In the genomic region with DNA sequence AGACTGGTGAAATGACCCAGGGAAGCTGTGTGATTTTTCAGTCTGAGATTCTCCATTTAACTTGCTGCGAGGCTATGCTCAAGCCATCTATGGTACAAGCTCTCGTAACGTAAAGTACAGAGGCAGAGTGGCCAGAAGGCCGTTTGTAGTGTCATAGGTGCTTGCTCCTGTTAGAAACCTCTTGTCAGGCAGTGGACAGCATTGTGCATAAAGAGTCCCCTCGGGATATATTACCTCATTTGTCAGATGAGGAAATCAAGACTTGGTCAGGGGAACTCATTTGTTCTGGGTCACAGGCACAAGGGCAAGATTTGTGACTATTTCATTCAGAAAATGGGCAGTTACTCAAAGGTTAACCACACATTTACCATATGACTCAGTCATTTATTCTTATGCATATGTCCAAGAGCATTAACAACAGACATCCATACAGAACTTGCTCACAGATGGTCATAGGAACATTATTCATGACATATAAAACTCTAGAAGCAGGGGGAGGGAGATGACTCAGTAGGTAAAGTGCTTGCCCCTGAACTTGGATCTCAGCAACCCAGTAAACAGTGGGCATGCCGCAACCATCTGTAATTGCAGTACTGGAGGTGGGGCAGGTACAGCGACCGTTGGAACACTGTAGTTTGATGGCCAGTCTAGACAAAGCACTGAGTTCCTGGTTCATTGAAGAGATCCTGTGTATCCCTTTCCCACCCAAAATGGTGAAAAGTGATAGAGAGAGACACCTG, we compare ENCODE assay signal across 20 mouse cellular contexts.
A peak's percentile ranks its signal among the peaks of the same experiment; 100 is the strongest.
DNase-seq lines count a peak whose midpoint lies in the region; ATAC-seq and TF ChIP-seq lines count a peak whose summit lies in the region.
"Had no signal": no experiment of that assay in that cellular context is flagged by ENCODE, and none has a peak within 500 bp of the region (broad histone marks: within the 10 kb centered on the region; RNA-seq: fewer than 3 reads in every experiment).

No protein-coding gene starts in this region.

- H3K4me2 ChIP-seq in kidney, postnatal 0 days (ENCODE audit: low read length), result no peak overlapping the region
- H3K4me2 ChIP-seq: forebrain, embryonic 13.5 days; heart, embryonic 13.5 days; hindbrain, embryonic 15.5 days had no signal

- no peaks in the 10 kb centered on the region for H3K36me3 ChIP-seq in kidney, postnatal 0 days (ENCODE audit: insufficient read depth, low read length)
- no peaks in the 10 kb centered on the region for H3K36me3 ChIP-seq in embryonic facial prominence, embryonic 10.5 days (replicated peaks)
- H3K36me3 ChIP-seq in thymus, adult 2 months (ENCODE audit: control insufficient read depth, insufficient read depth, low read length), result no peaks in the 10 kb centered on the region
- H3K36me3 ChIP-seq: G1E; heart, embryonic 13.5 days; hindbrain, embryonic 15.5 days had no signal

- ATAC-seq in kidney, postnatal 0 days (replicated peaks; ENCODE audit: low FRiP score, low read depth), result no peak
- ATAC-seq: CD4-positive, CD25-positive, alpha-beta regulatory T cell, adult 4 months; forebrain, embryonic 13.5 days; forebrain, postnatal 0 days had no signal

- no peak overlapping the region for H3K27ac ChIP-seq in kidney, postnatal 0 days
- no peak overlapping the region for H3K27ac ChIP-seq in embryonic facial prominence, embryonic 10.5 days (replicated peaks)
- no peak overlapping the region for H3K27ac ChIP-seq in thymus, adult 2 months (ENCODE audit: control insufficient read depth, insufficient read depth, low read length)
- H3K27ac ChIP-seq: forebrain, embryonic 13.5 days; heart, embryonic 13.5 days; hindbrain, embryonic 15.5 days had no signal

- TF ChIP-seq CTCF in kidney, postnatal 0 days (IDR thresholded peaks at IDR 0.05; ENCODE audit: low read depth), result no peak
- no peak for TF ChIP-seq CTCF in thymus, adult 2 months (IDR thresholded peaks at IDR 0.05; ENCODE audit: borderline replicate concordance, control insufficient read depth, extremely low read depth, insufficient read depth, low read length, poor library complexity)

- 36% methylated on average over 8 of the region's 8 CpGs for WGBS in kidney, postnatal 0 days
- 56% methylated on average over 8 of the region's 8 CpGs for WGBS in large intestine, adult 2 months
- WGBS in embryonic facial prominence, embryonic 10.5 days, result 87% methylated on average over 8 of the region's 8 CpGs
- 88% methylated on average over 8 of the region's 8 CpGs for WGBS in thymus, adult 2 months

- H3K27me3 ChIP-seq in kidney, postnatal 0 days (ENCODE audit: insufficient read depth, low read length), result no peaks in the 10 kb centered on the region
- H3K27me3 ChIP-seq in embryonic facial prominence, embryonic 10.5 days (replicated peaks; ENCODE audit: low read depth, poor library complexity, severe bottlenecking), result no peaks in the 10 kb centered on the region
- no peaks in the 10 kb centered on the region for H3K27me3 ChIP-seq in thymus, adult 2 months (ENCODE audit: control insufficient read depth, insufficient read depth, low read length)
- H3K27me3 ChIP-seq: forebrain, embryonic 13.5 days; hindbrain, embryonic 15.5 days had no signal

- no peak overlapping the region for H3K4me3 ChIP-seq in kidney, postnatal 0 days (replicated peaks; ENCODE audit: low read depth, low read length)
- H3K4me3 ChIP-seq in embryonic facial prominence, embryonic 10.5 days, result no peak overlapping the region
- no peak overlapping the region for H3K4me3 ChIP-seq in thymus, adult 2 months (ENCODE audit: control insufficient read depth, insufficient read depth, low read length)
- H3K4me3 ChIP-seq: forebrain, embryonic 13.5 days; heart, embryonic 13.5 days; hindbrain, embryonic 15.5 days had no signal

- H3K4me1 ChIP-seq in kidney, postnatal 0 days (replicated peaks; ENCODE audit: insufficient read depth, low read length), result no peaks in the 10 kb centered on the region
- H3K4me1 ChIP-seq in embryonic facial prominence, embryonic 10.5 days, result no peaks in the 10 kb centered on the region
- H3K4me1 ChIP-seq in thymus, adult 2 months (replicated peaks; ENCODE audit: control insufficient read depth, insufficient read depth, low read length), result no peaks in the 10 kb centered on the region
- H3K4me1 ChIP-seq: forebrain, embryonic 13.5 days; heart, embryonic 13.5 days; hindbrain, embryonic 15.5 days had no signal

- DNase-seq in kidney, postnatal 0 days (ENCODE audit: low spot score), result peak; percentile 10
- DNase-seq in kidney, adult 11 months, result no peak
- peak; percentile 29 for DNase-seq in 3134 (ENCODE audit: extremely low read depth, insufficient read length, low spot score)
- peak; percentile 67 for DNase-seq in Muller cell, postnatal 12 days (ENCODE audit: inconsistent ontology term)
- DNase-seq in large intestine, adult 2 months (ENCODE audit: low read depth, low spot score), result peak; percentile 11
- DNase-seq in embryonic facial prominence, embryonic 10.5 days (ENCODE audit: low spot score), result no peak
- DNase-seq in thymus, adult 2 months, result no peak
- DNase-seq: adrenal gland, adult 8-10 months; B cell, adult 2 months; cerebellum, adult 11 months; cerebellum, adult 8-10 months; cerebellum, postnatal 14 days; forebrain, postnatal 0 days; gastrocnemius, postnatal 14 days; heart, postnatal 36 days had no signal

- no peak for TF ChIP-seq POLR2A in thymus, adult 2 months (IDR thresholded peaks at IDR 0.05; ENCODE audit: control insufficient read depth, extremely low read depth, insufficient read depth, low read length, poor library complexity)

- H3K9ac ChIP-seq in kidney, postnatal 0 days (ENCODE audit: low read depth, low read length), result no peak overlapping the region
- H3K9ac ChIP-seq: forebrain, embryonic 13.5 days; forebrain, postnatal 0 days; heart, embryonic 13.5 days; hindbrain, embryonic 15.5 days had no signal

- H3K9me3 ChIP-seq in kidney, postnatal 0 days (replicated peaks; ENCODE audit: low read length), result no peaks in the 10 kb centered on the region
- no peaks in the 10 kb centered on the region for H3K9me3 ChIP-seq in embryonic facial prominence, embryonic 10.5 days
- H3K9me3 ChIP-seq: forebrain, embryonic 13.5 days; heart, embryonic 13.5 days; hindbrain, embryonic 15.5 days had no signal

Comparison
In these comparisons a context has a peak if more than half of its experiments do, and no peak if none do; other contexts are left out.
1. DNase-seq: peak in kidney, postnatal 0 days (single experiment), 3134 (single experiment), Muller cell, postnatal 12 days (single experiment) and large intestine, adult 2 months (single experiment); none in kidney, adult 11 months (single experiment), embryonic facial prominence, embryonic 10.5 days (single experiment) and thymus, adult 2 months (single experiment).